Mouse (Mus musculus): ENCODE results near the gene Mgat3.

GRCm38 (mm10) chr15:80162401-80162964, 11.0 kb upstream of the Mgat3 start:
- TF ChIP-seq CEBPB (IDR thresholded peaks at IDR 0.05; ENCODE audit: low read depth): no peak
- no peak for TF ChIP-seq MYOD1 (IDR thresholded peaks at IDR 0.05; ENCODE audit: control insufficient read depth, insufficient read length, low read depth)
- TF ChIP-seq MAX (IDR thresholded peaks at IDR 0.05): no peak
